Mouse (Mus musculus): ENCODE results near the gene Ldlrad3. TPM values are rescaled to one million over a fixed set of nuclear protein-coding genes. Genes with fewer than 3 reads are reported as not detected.

The Ldlrad3 gene
- total and polyA plus RNA-seq, 3 experiments: 3.3 to 4.8 (median 3.8) TPM

GRCm38 (mm10) chr2:102005377-102006007, 180.7 kb downstream of the Ldlrad3 start:
- TF ChIP-seq CTCF (IDR thresholded peaks at IDR 0.05) (no peak), POLR2A (IDR thresholded peaks at IDR 0.05; ENCODE audit: insufficient read depth, low read depth, low read length) (no peak), EP300 (IDR thresholded peaks at IDR 0.05; ENCODE audit: insufficient read depth, low read depth, low read length) (no peak)
- no peak overlapping the region for H3K9ac ChIP-seq (ENCODE audit: low read depth, low read length)
- H3K4me3 ChIP-seq: no peak overlapping the region
- H3K27ac ChIP-seq: peak overlapping the region; percentile 28; the same call in 1 of the 2 replicates
- 59% methylated on average over 8 of the region's 8 CpGs for WGBS
- no peak for DNase-seq
- H3K79me2 ChIP-seq (replicated peaks; ENCODE audit: control insufficient read depth, insufficient read depth, low read length): no peaks in the 10 kb centered on the region
- H3K36me3 ChIP-seq (ENCODE audit: control insufficient read depth, insufficient read depth, low read length): no peaks in the 10 kb centered on the region
- intact Hi-C loops (cut with DNase I): no loop called here
- H3K4me1 ChIP-seq (ENCODE audit: control insufficient read depth, insufficient read depth, low read length): peaks cover 16% of the 10 kb centered on the region
- H3K27me3 ChIP-seq (ENCODE audit: control insufficient read depth, insufficient read depth, low read length): no peaks in the 10 kb centered on the region

GRCm38 (mm10) chr2:102003776-102004264, 182.4 kb downstream of the Ldlrad3 start:
- intact Hi-C loops (cut with DNase I): no loop called here
- H3K79me2 ChIP-seq (replicated peaks; ENCODE audit: control insufficient read depth, insufficient read depth, low read length): no peaks in the 10 kb centered on the region
- H3K27me3 ChIP-seq (ENCODE audit: control insufficient read depth, insufficient read depth, low read length): no peaks in the 10 kb centered on the region
- peak overlapping the region; percentile 3; the same call in 1 of the 2 replicates for H3K27ac ChIP-seq
- H3K9ac ChIP-seq (ENCODE audit: low read depth, low read length): no peak overlapping the region
- H3K4me3 ChIP-seq: no peak overlapping the region
- peaks cover 18% of the 10 kb centered on the region for H3K4me1 ChIP-seq (ENCODE audit: control insufficient read depth, insufficient read depth, low read length)
- H3K36me3 ChIP-seq (ENCODE audit: control insufficient read depth, insufficient read depth, low read length): no peaks in the 10 kb centered on the region
- DNase-seq: no peak
- no peak for TF ChIP-seq EP300 (IDR thresholded peaks at IDR 0.05; ENCODE audit: insufficient read depth, low read depth, low read length)
- WGBS: 54% methylated on average over 7 of the region's 7 CpGs

GRCm38 (mm10) chr2:102002974-102003775, 183.0 kb downstream of the Ldlrad3 start:
- Histone ChIP-seq H3K4me3 (no peak overlapping the region), H3K79me2 (replicated peaks; ENCODE audit: control insufficient read depth, insufficient read depth, low read length) (no peaks in the 10 kb centered on the region), H3K27ac (peak overlapping the region; percentile 33; the same call in 1 of the 2 replicates), H3K36me3 (ENCODE audit: control insufficient read depth, insufficient read depth, low read length) (no peaks in the 10 kb centered on the region), H3K9ac (ENCODE audit: low read depth, low read length) (no peak overlapping the region), H3K4me1 (ENCODE audit: control insufficient read depth, insufficient read depth, low read length) (peaks cover 18% of the 10 kb centered on the region), H3K27me3 (ENCODE audit: control insufficient read depth, insufficient read depth, low read length) (no peaks in the 10 kb centered on the region)
- TF ChIP-seq POLR2A (IDR thresholded peaks at IDR 0.05; ENCODE audit: insufficient read depth, low read depth, low read length) (no peak), CTCF (IDR thresholded peaks at IDR 0.05) (no peak), EP300 (IDR thresholded peaks at IDR 0.05; ENCODE audit: insufficient read depth, low read depth, low read length) (no peak)
- no peak for DNase-seq
- intact Hi-C loops (cut with DNase I): no loop called here
- WGBS: 29% methylated on average over 8 of the region's 8 CpGs

GRCm38 (mm10) chr2:102002408-102002973, 183.7 kb downstream of the Ldlrad3 start:
- H3K4me1 ChIP-seq (ENCODE audit: control insufficient read depth, insufficient read depth, low read length): peaks cover 17% of the 10 kb centered on the region
- no peak overlapping the region for H3K9ac ChIP-seq (ENCODE audit: low read depth, low read length)
- DNase-seq: no peak
- 31% methylated on average over 12 of the region's 12 CpGs for WGBS
- no peaks in the 10 kb centered on the region for H3K79me2 ChIP-seq (replicated peaks; ENCODE audit: control insufficient read depth, insufficient read depth, low read length)
- H3K27me3 ChIP-seq (ENCODE audit: control insufficient read depth, insufficient read depth, low read length): no peaks in the 10 kb centered on the region
- H3K36me3 ChIP-seq (ENCODE audit: control insufficient read depth, insufficient read depth, low read length): no peaks in the 10 kb centered on the region
- no peak overlapping the region for H3K4me3 ChIP-seq
- TF ChIP-seq EP300 (IDR thresholded peaks at IDR 0.05; ENCODE audit: insufficient read depth, low read depth, low read length): no peak
- no peak for TF ChIP-seq CTCF (IDR thresholded peaks at IDR 0.05)
- no peak for TF ChIP-seq POLR2A (IDR thresholded peaks at IDR 0.05; ENCODE audit: insufficient read depth, low read depth, low read length)
- intact Hi-C loops (cut with DNase I): no loop called here
- no peak overlapping the region for H3K27ac ChIP-seq

GRCm38 (mm10) chr2:102001661-102002060, 184.5 kb downstream of the Ldlrad3 start:
- H3K36me3 ChIP-seq (ENCODE audit: control insufficient read depth, insufficient read depth, low read length): no peaks in the 10 kb centered on the region
- H3K4me1 ChIP-seq (ENCODE audit: control insufficient read depth, insufficient read depth, low read length): peaks cover 17% of the 10 kb centered on the region
- H3K27me3 ChIP-seq (ENCODE audit: control insufficient read depth, insufficient read depth, low read length): no peaks in the 10 kb centered on the region
- 7% methylated on average over 1 of the region's 1 CpGs for WGBS
- no peak overlapping the region for H3K27ac ChIP-seq
- no peak overlapping the region for H3K9ac ChIP-seq (ENCODE audit: low read depth, low read length)
- TF ChIP-seq POLR2A (IDR thresholded peaks at IDR 0.05; ENCODE audit: insufficient read depth, low read depth, low read length): no peak
- no peak for TF ChIP-seq EP300 (IDR thresholded peaks at IDR 0.05; ENCODE audit: insufficient read depth, low read depth, low read length)
- no peak for TF ChIP-seq CTCF (IDR thresholded peaks at IDR 0.05)
- no peak overlapping the region for H3K4me3 ChIP-seq
- no peak for DNase-seq
- intact Hi-C loops (cut with DNase I): no loop called here
- H3K79me2 ChIP-seq (replicated peaks; ENCODE audit: control insufficient read depth, insufficient read depth, low read length): no peaks in the 10 kb centered on the region
